Mouse (Mus musculus) telencephalon, adult 2 months (tissue): Measurements from ENCODE around the gene Mtx3.
"Not testable (repeated sequence)": the region's sequence is repeated elsewhere in the genome, so short reads cannot be mapped to it uniquely, and the experiment has no call there.

Experiments
- DNase-seq: peaks from one replicate; pipeline ENCODE4 v3.0.0-alpha.2; 2011; ENCODE audit warnings: low read depth, low spot score

The Mtx3 gene

GRCm38 (mm10) chr13:92844586-92845221, at the start of gene Mtx3:
Mtx3 (plus strand) TSS chr13:92844760.
- DNase-seq = peak; percentile 58

- no peak for DNase-seq
Measured at GRCm38 (mm10) chr13:92798830-92799229, 45.7 kb upstream of the Mtx3 start.

GRCm38 (mm10) chr13:92799306-92799925, 45.1 kb upstream of the Mtx3 start:
- peak; percentile 39 for DNase-seq

GRCm38 (mm10) chr13:92806785-92807184, 37.8 kb upstream of the Mtx3 start:
- no peak for DNase-seq

GRCm38 (mm10) chr13:92807849-92808248, 36.7 kb upstream of the Mtx3 start:
- DNase-seq = no peak

GRCm38 (mm10) chr13:92810592-92810991, 34.0 kb upstream of the Mtx3 start:
- DNase-seq = not testable (repeated sequence)

- no peak for DNase-seq
Measured at GRCm38 (mm10) chr13:92816329-92816728, 28.2 kb upstream of the Mtx3 start.

GRCm38 (mm10) chr13:92817357-92817756, 27.2 kb upstream of the Mtx3 start:
- DNase-seq = no peak

GRCm38 (mm10) chr13:92828820-92829219, 15.7 kb upstream of the Mtx3 start:
- DNase-seq = no peak

- no peak for DNase-seq
Measured at GRCm38 (mm10) chr13:92833162-92833561, 11.4 kb upstream of the Mtx3 start.

GRCm38 (mm10) chr13:92846438-92846837, 1.9 kb downstream of the Mtx3 start:
- no peak for DNase-seq

- no peak for DNase-seq
Measured at GRCm38 (mm10) chr13:92847336-92847735, 2.8 kb downstream of the Mtx3 start.

GRCm38 (mm10) chr13:92848002-92848401, 3.4 kb downstream of the Mtx3 start:
- no peak for DNase-seq

- DNase-seq = no peak
Measured at GRCm38 (mm10) chr13:92855901-92856300, 11.3 kb downstream of the Mtx3 start.

- DNase-seq = no peak
Measured at GRCm38 (mm10) chr13:92858808-92859207, 14.2 kb downstream of the Mtx3 start.

- no peak for DNase-seq
Measured at GRCm38 (mm10) chr13:92859959-92860358, 15.4 kb downstream of the Mtx3 start.

GRCm38 (mm10) chr13:92865358-92865757, 20.8 kb downstream of the Mtx3 start:
- DNase-seq = no peak

GRCm38 (mm10) chr13:92866680-92867079, 22.1 kb downstream of the Mtx3 start:
- DNase-seq = no peak

- no peak for DNase-seq
Measured at GRCm38 (mm10) chr13:92879514-92879913, 35.0 kb downstream of the Mtx3 start.

GRCm38 (mm10) chr13:92879933-92880332, 35.4 kb downstream of the Mtx3 start:
- no peak for DNase-seq

- DNase-seq = no peak
Measured at GRCm38 (mm10) chr13:92880589-92880988, 36.0 kb downstream of the Mtx3 start.

- no peak for DNase-seq
Measured at GRCm38 (mm10) chr13:92882271-92882985, 37.9 kb downstream of the Mtx3 start.
